Mouse (Mus musculus): ENCODE measurements around the gene Idua.

- TF ChIP-seq CTCF (IDR thresholded peaks at IDR 0.05; ENCODE audit: control insufficient read depth, insufficient read depth, low read length) (no peak), POLR2A (IDR thresholded peaks at IDR 0.05; ENCODE audit: borderline replicate concordance, control insufficient read depth, low read depth, low read length) (no peak)
Observed at GRCm38 (mm10) chr5:108691152-108691551, 31.0 kb downstream of the Idua start.

Data from bone marrow, adult 2 months (tissue).